Mouse (Mus musculus): ENCODE data around the gene Zfp85.

DNA sequence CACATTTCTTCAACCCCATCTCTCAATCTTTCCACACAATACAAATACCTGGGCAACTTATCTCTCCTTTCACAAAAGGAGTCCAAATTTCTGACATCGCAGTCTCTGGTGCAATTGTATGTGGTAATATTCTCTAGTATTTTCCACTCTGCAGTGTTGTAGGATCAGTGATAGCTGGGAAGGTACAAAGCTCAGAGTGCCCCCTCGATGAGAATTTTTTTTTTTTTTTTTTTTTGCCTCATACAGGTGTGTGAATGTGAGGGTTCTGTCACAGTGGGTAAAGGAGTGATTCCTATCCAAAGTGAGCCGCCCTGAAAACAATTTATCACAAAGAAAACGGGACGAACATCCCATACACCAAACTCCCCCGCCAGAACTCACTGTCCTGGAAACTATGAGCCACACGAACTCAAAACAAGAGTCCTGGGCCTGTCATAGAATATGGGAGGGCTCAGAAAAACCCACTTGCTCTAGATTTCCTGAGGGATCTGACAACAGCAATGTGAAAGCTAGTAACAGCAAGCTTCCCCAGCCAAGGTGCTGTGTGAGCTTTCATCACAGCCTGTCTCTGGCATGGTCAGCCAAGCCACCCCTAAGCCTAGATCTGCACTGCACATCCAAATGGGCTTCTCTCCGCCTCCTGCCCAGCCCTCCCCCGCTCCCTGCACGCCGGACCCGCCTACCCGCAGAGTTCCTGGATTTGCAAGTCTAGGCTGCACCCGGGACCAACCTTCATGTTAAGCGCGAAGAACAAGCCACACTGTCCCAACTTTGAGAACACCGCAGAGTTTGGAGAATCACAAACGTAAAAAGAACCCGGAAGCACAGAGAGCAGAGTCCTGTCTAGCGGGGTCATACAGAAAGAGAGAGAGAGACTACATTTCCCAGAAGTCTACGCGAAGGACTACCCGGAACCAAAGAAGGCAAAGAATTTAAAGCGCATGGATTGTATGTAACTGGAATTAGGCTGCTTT, at the start of gene Zfp85:
- no peak for TF ChIP-seq ZC3H11A (IDR thresholded peaks at IDR 0.05; ENCODE audit: borderline replicate concordance, low read depth, low read length)
- TF ChIP-seq CHD2 (IDR thresholded peaks at IDR 0.05; ENCODE audit: low read depth, low read length), result no peak
- peak; percentile 87 for TF ChIP-seq HCFC1 (IDR thresholded peaks at IDR 0.05; ENCODE audit: borderline replicate concordance, insufficient read depth, low read length)
- TF ChIP-seq ZNF384 (IDR thresholded peaks at IDR 0.05; ENCODE audit: low read depth, low read length), result no peak
- TF ChIP-seq MAFK (IDR thresholded peaks at IDR 0.05; ENCODE audit: insufficient read depth, low read depth, low read length), result no peak
